Mouse (Mus musculus) heart, postnatal 0 days (tissue): ENCODE measurements around the gene Hoxd3. TPM values are rescaled to one million over a fixed set of nuclear protein-coding genes. Genes with fewer than 3 reads are reported as not detected.

Source experiments
- ATAC-seq: fragments of 200-750 bp; cut with Nextera tagmentation; 2 replicates; pipeline ENCODE4 v1.8.0; 2017; ENCODE audit warnings: low read depth, moderate number of reproducible peaks, moderate library complexity; ENCODE audit not compliant: insufficient read depth
- DNase-seq: peaks from one replicate; pipeline ENCODE4 v3.0.0-alpha.2; 2016; ENCODE audit warnings: low spot score
- H3K27ac ChIP-seq: fragments of 300-500 bp; sonication (generic); 2 replicates; pipeline ENCODE4 v1.5.1; 2014; ENCODE audit warnings: low read depth, mild to moderate bottlenecking
- H3K27me3 ChIP-seq: fragments of 300-500 bp; sonication (generic); 2 replicates; pipeline ENCODE4 v1.6.1; 2014; ENCODE audit warnings: low read length, mixed read lengths; ENCODE audit not compliant: control insufficient read depth, insufficient read depth
- H3K36me3 ChIP-seq: fragments of 300-500 bp; sonication (generic); replicated peaks from 2 replicates; pipeline ENCODE4 v1.6.1; 2014; ENCODE audit warnings: low read length, mixed read lengths; ENCODE audit not compliant: control insufficient read depth, insufficient read depth
- H3K4me1 ChIP-seq: fragments of 300-500 bp; sonication (generic); 2 replicates; pipeline ENCODE4 v1.6.1; 2014; ENCODE audit warnings: antibody characterized with exemption; ENCODE audit not compliant: control insufficient read depth, insufficient read depth
- H3K4me2 ChIP-seq: fragments of 300-500 bp; sonication (generic); 2 replicates; pipeline ENCODE4 v1.6.1; 2014; ENCODE audit warnings: low read depth, mild to moderate bottlenecking, low read length, moderate library complexity
- H3K4me3 ChIP-seq: fragments of 300-500 bp; sonication (generic); 2 replicates; pipeline ENCODE4 v1.5.1; 2014; ENCODE audit warnings: low read depth, low read length
- H3K9ac ChIP-seq: fragments of 300-500 bp; sonication (generic); replicated peaks from 2 replicates; pipeline ENCODE4 v1.6.1; 2014; ENCODE audit warnings: low read depth, low read length, mixed read lengths
- H3K9me3 ChIP-seq: fragments of 300-500 bp; sonication (generic); replicated peaks from 2 replicates; pipeline ENCODE4 v1.6.1; 2016; ENCODE audit warnings: low read length; ENCODE audit not compliant: control insufficient read depth
- CTCF ChIP-seq: IDR thresholded peaks from 2 replicates; pipeline ENCODE4 v1.5.1; 2016; ENCODE audit warnings: antibody characterized with exemption, control low read depth, low read depth
- EP300 ChIP-seq: IDR thresholded peaks from 2 replicates; pipeline ENCODE4 v1.6.1; 2016; ENCODE audit warnings: antibody characterized with exemption, low read depth
- WGBS: fragments of 180-500 bp; shearing (Covaris S2); extraction: QIAGEN DNeasy Blood & Tissue Kit; methylation state at CpG from one replicate; pipeline ENCODE4 v1.1.7; 2014; 5-methylcytosine and 5-hydroxymethylcytosine counted together
- polyA plus RNA-seq: library from polyadenylated mRNA; unstranded; fragments of >200 nt; fragmentation: Nextera tagmentation; extraction: Ambion mirVana; gene quantifications from 2 replicates; pipeline ENCODE4 v1.2.1, GENCODE M21; 2015
- total RNA-seq: library from RNA; depleted of rRNA; stranded (reverse); fragments of >200 nt; gene quantifications from 2 replicates; pipeline ENCODE4 v1.2.3, GENCODE M21; 2014; ENCODE audit warnings: low replicate concordance

Gene Hoxd3
- total and polyA plus RNA-seq, 2 experiments from 2014 or later = 0.04 TPM; not detected in 1

- peaks cover 9% of the 10 kb centered on the region; the same call in 1 of the 2 replicates for H3K4me1 ChIP-seq
- H3K9ac ChIP-seq = no peak overlapping the region
- no peak for DNase-seq
- no peak overlapping the region for H3K4me2 ChIP-seq
- no peaks in the 10 kb centered on the region for H3K36me3 ChIP-seq
- H3K4me3 ChIP-seq = no peak overlapping the region
- 15% methylated on average over 4 of the region's 4 CpGs for WGBS
- H3K27ac ChIP-seq = no peak overlapping the region
- H3K27me3 ChIP-seq = peaks cover 99% of the 10 kb centered on the region
- H3K9me3 ChIP-seq = no peaks in the 10 kb centered on the region
- ATAC-seq = no peak
- TF ChIP-seq EP300 = no peak
- TF ChIP-seq CTCF = no peak
Measured at GRCm38 (mm10) chr2:74685059-74685603, 26.6 kb upstream of the Hoxd3 start.

- Histone ChIP-seq H3K9me3 (no peaks in the 10 kb centered on the region), H3K36me3 (no peaks in the 10 kb centered on the region), H3K9ac (no peak overlapping the region), H3K4me2 (no peak overlapping the region), H3K27ac (no peak overlapping the region), H3K4me1 (peaks cover 9% of the 10 kb centered on the region; the same call in 1 of the 2 replicates), H3K4me3 (no peak overlapping the region), H3K27me3 (peaks cover 99% of the 10 kb centered on the region)
- TF ChIP-seq EP300 (no peak), CTCF (peak; percentile 56)
- ATAC-seq (no peak), DNase-seq (peak; percentile 69)
- 7% methylated on average over 17 of the region's 17 CpGs for WGBS
Measured at GRCm38 (mm10) chr2:74686301-74686987, 25.3 kb upstream of the Hoxd3 start.

GRCm38 (mm10) chr2:74686988-74687697 is 24.6 kb upstream of the Hoxd3 start:
- ATAC-seq (no peak), DNase-seq (no peak)
- Histone ChIP-seq H3K4me1 (peaks cover 4% of the 10 kb centered on the region; the same call in 1 of the 2 replicates), H3K4me2 (no peak overlapping the region), H3K27ac (no peak overlapping the region), H3K27me3 (peaks cover 99% of the 10 kb centered on the region), H3K36me3 (no peaks in the 10 kb centered on the region), H3K9ac (no peak overlapping the region), H3K9me3 (no peaks in the 10 kb centered on the region), H3K4me3 (0 out of 2 replicates have a peak overlapping the region, but pooled peaks have one; percentile 3)
- no peak for TF ChIP-seq CTCF
- WGBS = 2% methylated on average over 27 of the region's 27 CpGs

- H3K9ac ChIP-seq = no peak overlapping the region
- 0 out of 2 replicates have a peak overlapping the region, but pooled peaks have one; percentile 3 for H3K4me3 ChIP-seq
- H3K9me3 ChIP-seq = no peaks in the 10 kb centered on the region
- 2% methylated on average over 31 of the region's 31 CpGs for WGBS
- no peaks in the 10 kb centered on the region for H3K4me1 ChIP-seq
- ATAC-seq (no peak), DNase-seq (no peak)
- H3K27ac ChIP-seq = no peak overlapping the region
- H3K27me3 ChIP-seq = peaks cover 99% of the 10 kb centered on the region
- no peak overlapping the region for H3K4me2 ChIP-seq
- no peak for TF ChIP-seq EP300
- TF ChIP-seq CTCF = no peak
- H3K36me3 ChIP-seq = no peaks in the 10 kb centered on the region
Measured at GRCm38 (mm10) chr2:74687698-74688555, 23.8 kb upstream of the Hoxd3 start.

GRCm38 (mm10) chr2:74688795-74689573 is 22.7 kb upstream of the Hoxd3 start:
- Histone ChIP-seq H3K4me1 (no peaks in the 10 kb centered on the region), H3K9me3 (no peaks in the 10 kb centered on the region), H3K4me2 (no peak overlapping the region), H3K4me3 (no peak overlapping the region), H3K36me3 (no peaks in the 10 kb centered on the region), H3K9ac (no peak overlapping the region), H3K27ac (no peak overlapping the region), H3K27me3 (peaks cover 99% of the 10 kb centered on the region)
- TF ChIP-seq EP300 (no peak), CTCF (no peak)
- DNase-seq (no peak), ATAC-seq (no peak)
- WGBS = 8% methylated on average over 12 of the region's 12 CpGs
